In genomic region chr10:18688234-18688633, GRCm38 (mm10) we compare ENCODE assay signal across 10 mouse cellular contexts. TPM values are rescaled to one million over a fixed set of nuclear protein-coding genes. Genes with fewer than 3 reads are reported as not detected.
DNase-seq lines count a peak whose midpoint lies in the region; ATAC-seq and TF ChIP-seq lines count a peak whose summit lies in the region.
"Had no signal": no experiment of that assay in that cellular context is flagged by ENCODE, and none has a peak within 500 bp of the region (broad histone marks: within the 10 kb centered on the region; RNA-seq: fewer than 3 reads in every experiment).

No protein-coding gene starts in this region.

- no peaks in the 10 kb centered on the region for H3K36me3 ChIP-seq in kidney, embryonic 15.5 days
- no peaks in the 10 kb centered on the region for H3K36me3 ChIP-seq in CH12.LX (replicated peaks in 1 of 2; ENCODE audit: control insufficient read depth in 1 of 2, insufficient read depth in 1 of 2, low read length in 1 of 2)
- H3K36me3 ChIP-seq: limb, embryonic 12.5 days had no signal

- no peak overlapping the region for H3K4me3 ChIP-seq in kidney, embryonic 15.5 days (replicated peaks)
- H3K4me3 ChIP-seq in CH12.LX (replicated peaks in 1 of 3; ENCODE audit: low read depth in 2 of 3, low read length in 2 of 3, poor library complexity in 1 of 3) = no peak overlapping the region
- H3K4me3 ChIP-seq: limb, embryonic 12.5 days had no signal

- WGBS in kidney, embryonic 15.5 days = 49% methylated on average over 2 of the region's 2 CpGs

- H3K9me3 ChIP-seq in kidney, embryonic 15.5 days (replicated peaks) = no peaks in the 10 kb centered on the region
- no peaks in the 10 kb centered on the region for H3K9me3 ChIP-seq in CH12.LX (replicated peaks; ENCODE audit: low read length)
- H3K9me3 ChIP-seq: limb, embryonic 12.5 days had no signal

- TF ChIP-seq EP300 in CH12.LX (IDR thresholded peaks at IDR 0.05; ENCODE audit: low read length) = no peak

- no peaks in the 10 kb centered on the region for H3K27me3 ChIP-seq in kidney, embryonic 15.5 days
- H3K27me3 ChIP-seq in CH12.LX (replicated peaks) = no peaks in the 10 kb centered on the region
- H3K27me3 ChIP-seq: limb, embryonic 12.5 days had no signal

- dilution Hi-C loops in CH12.LX (cut with MboI; ENCODE audit: extremely low pct_ligation_motif_present, extremely low pct_unique_long_range_greater_than_20kb, low sequenced_read_pairs) = no loop called here

- no peak for TF ChIP-seq POLR2A in CH12.LX (IDR thresholded peaks at IDR 0.05; ENCODE audit: low read depth, low read length)

- H3K4me2 ChIP-seq in kidney, embryonic 15.5 days = no peak overlapping the region
- H3K4me2 ChIP-seq in CH12.LX (ENCODE audit: insufficient read depth, low read depth, poor library complexity, severe bottlenecking) = no peak overlapping the region
- H3K4me2 ChIP-seq: limb, embryonic 12.5 days had no signal

- intact Hi-C loops in heart, postnatal 10 days (cut with DNase I) = no loop called here

- no peaks in the 10 kb centered on the region for H3K79me2 ChIP-seq in CH12.LX (replicated peaks; ENCODE audit: control insufficient read depth, extremely low read depth, insufficient read depth, poor library complexity, severe bottlenecking)

- TF ChIP-seq RAD21 in CH12.LX (IDR thresholded peaks at IDR 0.05; ENCODE audit: low read depth, low read length) = no peak

- no peak for ATAC-seq in kidney, embryonic 15.5 days (replicated peaks; ENCODE audit: low FRiP score)

- TF ChIP-seq CTCF in CH12.LX (conservative IDR thresholded peaks at IDR 0.05 in 1 of 2, IDR thresholded peaks at IDR 0.05 in 1 of 2; ENCODE audit: low read depth in 2 of 2, low read length in 2 of 2) = no peak

- H3K27ac ChIP-seq in kidney, embryonic 15.5 days = no peak overlapping the region
- no peak overlapping the region for H3K27ac ChIP-seq in CH12.LX (ENCODE audit: insufficient read depth, low read depth)
- H3K27ac ChIP-seq: kidney, postnatal 0 days; limb, embryonic 12.5 days; macrophage had no signal

- DNase-seq in kidney, adult 11 months = peak; percentile 51
- no peak for DNase-seq in CH12.LX (ENCODE audit: extremely low read depth)
- DNase-seq in Muller cell, postnatal 12 days (ENCODE audit: inconsistent ontology term) = peak; percentile 87
- DNase-seq in heart, postnatal 10 days = peak; percentile 43 to 55
- DNase-seq in thymus, postnatal 0 days (ENCODE audit: low spot score) = no peak
- no peak for DNase-seq in natural killer cell, adult 2 months (ENCODE audit: low spot score in 2 of 2)

- no peaks in the 10 kb centered on the region for H3K4me1 ChIP-seq in kidney, embryonic 15.5 days
- no peaks in the 10 kb centered on the region for H3K4me1 ChIP-seq in CH12.LX (ENCODE audit: control insufficient read depth in 1 of 2, insufficient read depth in 2 of 2)

- in situ Hi-C loops in CH12.LX (cut with MboI; ENCODE audit: low pct_ligation_motif_present, low pct_unique_long_range_greater_than_20kb, low sequenced_read_pairs) = no loop called here

- H3K9ac ChIP-seq in kidney, embryonic 15.5 days = no peak overlapping the region
- no peak overlapping the region for H3K9ac ChIP-seq in CH12.LX (ENCODE audit: insufficient read depth, low read depth)
- H3K9ac ChIP-seq: limb, embryonic 12.5 days had no signal

TF ChIP-seq in CH12.LX, 34 proteins besides CTCF, POLR2A, EP300 and RAD21:
- peak; percentile 42; the same call in 1 of the 2 replicates for TF ChIP-seq BHLHE40 (IDR thresholded peaks at IDR 0.05; ENCODE audit: low read depth, low read length)
- no peak for TF ChIP-seq MAX (IDR thresholded peaks at IDR 0.05; ENCODE audit: low read length)

RNA-seq across cellular contexts. Expression of gene Arfgef3, which starts 55.5 kb away (rescaled TPM):
- polyA plus RNA-seq in kidney, embryonic 15.5 days (2015; fragmentation: Nextera tagmentation; extraction: Ambion mirVana) = 1.2 and 1.4 TPM in 2 replicates
- total RNA-seq in CH12.LX (2012; rRNA removed) (6.4 and 11.0 TPM in 2 replicates), CH12.LX (2014; rRNA removed) (0.28 and 0.36 TPM in 2 replicates)
- polyA plus RNA-seq in CH12.LX (2012; ENCODE audit: insufficient read length, low read depth) = 0.49 and 0.50 TPM in 2 replicates
- total RNA-seq in heart, postnatal 10 days (2021) = 1 to 10 TPM; 1.4 to 1.6 TPM
- polyA plus RNA-seq in thymus, postnatal 0 days (2015; fragmentation: Nextera tagmentation; extraction: Ambion mirVana) = 0.31 and 0.44 TPM in 2 replicates

Comparison
In these comparisons a context has a peak if more than half of its experiments do, and no peak if none do; other contexts are left out.
1. DNase-seq: peak in kidney, adult 11 months (single experiment), Muller cell, postnatal 12 days (single experiment) and heart, postnatal 10 days (2 of 2); none in CH12.LX (single experiment), thymus, postnatal 0 days (single experiment) and natural killer cell, adult 2 months (0 of 2).